Mouse (Mus musculus) heart, adult 8-10 months (tissue): Measurements from ENCODE around the gene Ubn1. TPM values are rescaled to one million over a fixed set of nuclear protein-coding genes. Genes with fewer than 3 reads are reported as not detected.
A peak's percentile ranks its signal among the peaks of the same experiment; 100 is the strongest.

Experiments
- DNase-seq: peaks from one replicate; pipeline ENCODE4 v3.0.0; 2022; ENCODE audit warnings: low spot score
- total RNA-seq, 4 experiments: library from RNA; stranded (reverse); gene quantifications; 2 replicates each; pipeline ENCODE4 v1.2.4; 2022

The Ubn1 gene
- 10 to 100 TPM; 18.6 to 25.8 (median 22.3) TPM for total RNA-seq

GRCm38 (mm10) chr16:5049774-5050234, at the start of gene Ubn1, which contains the start of gene Glyr1:
Gene Ubn1, plus strand, starts transcription at chr16:5050057.
Gene Glyr1, minus strand, starts transcription at chr16:5049863.
- peak; percentile 98 for DNase-seq

- no peak for DNase-seq
Observed at GRCm38 (mm10) chr16:5000611-5001010, 49.2 kb upstream of the Ubn1 start.

GRCm38 (mm10) chr16:5007067-5007466, 42.8 kb upstream of the Ubn1 start, which contains the start of gene Smim22:
Gene Smim22, plus strand, starts transcription at chr16:5007288.
- no peak for DNase-seq

- no peak for DNase-seq
Observed at GRCm38 (mm10) chr16:5007492-5007891, 42.4 kb upstream of the Ubn1 start.

DNA sequence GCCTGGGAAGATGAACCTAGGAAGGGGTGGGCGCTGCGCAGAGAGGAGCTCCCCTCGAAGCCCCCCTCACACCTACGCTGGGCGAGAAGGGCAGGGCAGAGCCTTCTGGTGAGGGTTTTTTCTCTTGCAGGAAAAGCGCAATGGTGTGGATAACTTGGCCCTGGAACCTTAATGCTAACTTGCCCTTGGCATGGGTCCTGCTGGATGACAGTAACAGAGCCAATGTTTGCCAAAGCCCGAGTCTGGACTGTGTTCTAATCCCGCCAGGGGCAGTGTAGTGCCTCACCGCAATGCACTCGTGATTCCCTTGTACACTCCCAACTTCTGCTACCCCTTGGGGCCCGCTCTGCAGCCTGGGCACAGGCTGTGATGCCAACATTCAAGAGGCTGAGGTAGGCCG, 41.8 kb upstream of the Ubn1 start:
- DNase-seq, result no peak

DNA sequence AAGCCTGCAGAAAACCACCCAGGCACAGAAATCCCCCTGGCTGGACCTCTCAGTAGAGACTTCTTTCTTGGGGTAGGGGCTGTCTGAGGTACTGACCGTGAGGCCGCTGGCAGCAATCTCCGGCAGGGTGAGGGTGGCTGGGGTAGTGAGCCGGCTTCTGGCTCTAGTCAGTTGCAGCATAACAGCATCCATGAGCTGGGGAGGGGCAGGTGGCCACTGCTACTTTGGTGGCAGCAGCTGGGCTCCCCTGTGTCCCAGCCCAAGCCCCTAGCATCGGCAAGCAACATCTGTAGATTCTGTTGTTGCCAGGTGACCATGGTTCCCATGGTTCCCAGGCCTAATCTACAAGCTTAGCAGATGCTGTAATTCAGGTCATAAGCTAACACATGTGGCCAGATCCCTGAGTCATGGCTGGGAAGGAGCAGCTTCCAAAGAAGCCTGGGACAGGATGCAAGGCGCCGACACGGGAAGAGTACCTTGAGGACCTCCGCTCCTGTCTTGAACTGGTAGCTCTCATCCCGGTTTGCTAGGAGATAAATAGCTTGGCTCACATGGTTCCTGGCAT, 39.4 kb upstream of the Ubn1 start:
- DNase-seq, result no peak

DNA sequence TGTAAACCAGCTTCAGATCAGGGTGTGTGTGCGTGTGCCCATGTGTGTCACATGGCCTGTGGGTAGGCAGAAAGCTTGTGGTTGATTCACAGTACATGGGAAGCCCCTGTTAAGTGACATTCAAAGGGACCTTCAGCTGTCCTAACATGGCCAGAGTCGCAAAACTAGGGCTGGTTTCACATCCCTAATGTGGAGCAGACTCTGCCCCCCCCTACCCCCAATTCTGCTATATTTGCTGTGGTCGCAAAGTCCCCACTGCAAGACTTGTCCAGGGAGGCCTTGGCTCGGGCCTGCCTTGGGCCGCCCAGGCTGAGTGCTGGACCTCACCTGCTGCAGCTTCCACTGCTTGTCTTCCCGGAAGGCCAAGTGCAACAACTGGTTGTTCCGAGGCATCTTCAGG, 38.6 kb upstream of the Ubn1 start:
- DNase-seq, result no peak

DNA sequence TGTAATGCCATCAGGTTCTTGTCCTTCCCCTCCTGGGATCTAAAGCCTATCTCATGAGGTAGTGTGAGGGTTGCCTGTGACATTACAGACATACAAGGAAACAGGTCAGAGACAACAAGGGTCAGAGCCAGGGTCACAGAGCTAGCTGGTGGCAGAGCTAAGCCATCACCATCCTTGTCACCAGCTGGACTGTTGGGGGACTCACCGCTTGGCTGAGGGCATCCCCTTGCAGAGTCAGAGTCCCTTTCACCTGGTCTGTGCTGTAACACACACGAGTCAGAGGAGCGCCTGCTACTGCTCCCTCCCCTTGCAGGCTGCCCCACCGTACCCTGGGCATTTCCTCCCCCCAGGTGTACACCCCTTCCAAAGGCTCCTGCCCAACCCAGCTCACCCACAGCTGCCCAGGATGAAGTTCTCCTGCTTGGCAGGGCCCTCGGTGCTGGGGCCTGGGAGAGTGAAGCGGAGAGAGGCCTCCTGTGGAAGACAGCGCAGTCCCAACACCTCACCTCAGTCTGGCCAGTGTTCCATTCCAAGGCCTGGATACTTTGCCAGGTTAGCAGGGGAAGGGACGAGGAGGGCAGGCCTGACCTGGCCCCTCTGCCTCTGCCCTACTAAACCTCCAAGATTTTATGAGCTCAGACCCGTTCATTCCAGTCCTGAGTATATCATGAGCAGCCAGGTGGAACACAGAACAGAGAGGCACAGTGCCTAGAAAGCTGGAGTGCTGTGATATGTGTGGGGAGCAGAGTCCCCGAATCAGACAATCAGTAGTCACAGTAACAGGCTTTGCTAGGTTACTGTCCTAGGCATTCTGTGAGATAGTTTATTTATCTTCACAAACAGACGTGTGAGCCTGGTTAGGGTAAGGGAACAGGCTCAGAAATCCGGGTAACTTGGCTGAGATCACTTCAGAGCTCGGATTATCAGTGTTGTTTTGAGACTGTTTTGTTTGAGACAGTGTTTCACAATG, 37.5 kb upstream of the Ubn1 start:
- no peak for DNase-seq

DNA sequence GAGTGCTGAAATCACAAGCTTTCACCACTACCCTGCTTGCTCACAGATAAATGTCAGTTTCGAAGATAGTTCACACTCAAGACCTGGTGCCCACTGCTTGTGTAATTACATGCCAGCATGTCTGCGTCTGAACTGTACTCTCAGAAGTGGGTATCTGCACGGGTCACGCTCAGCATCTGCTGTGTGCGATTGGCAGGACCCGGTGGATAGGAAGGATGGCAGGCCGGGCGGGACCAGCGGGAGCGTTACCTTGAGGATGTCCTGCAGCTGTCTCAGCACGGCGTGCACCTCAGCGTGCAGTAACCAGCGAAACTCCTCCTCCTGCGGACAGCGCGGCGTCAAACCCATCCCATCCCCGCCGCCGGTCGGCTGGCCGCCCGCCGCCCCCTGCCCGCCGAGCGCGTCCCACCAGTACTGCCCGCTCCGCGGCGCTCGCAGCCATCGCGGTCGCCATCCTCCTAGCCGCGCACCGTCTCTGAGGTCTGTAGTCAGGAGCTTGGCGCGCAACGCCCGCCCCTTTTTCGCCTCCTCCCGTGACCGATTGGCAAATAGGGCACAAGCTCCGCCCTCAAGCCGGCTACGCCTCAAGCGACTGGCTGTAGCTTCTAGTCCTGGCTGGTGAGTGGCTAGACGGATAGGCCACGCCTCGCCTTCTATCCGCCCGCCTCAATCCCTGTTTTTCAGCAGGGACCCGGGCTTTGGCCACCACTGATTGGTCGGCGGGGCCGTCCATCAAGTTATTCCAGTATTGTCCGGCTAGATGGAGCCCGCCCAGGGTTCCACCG, 36.6 kb upstream of the Ubn1 start, which contains the start of gene Rogdi:
TSS of gene Rogdi (minus strand) at position 500 of the 785 bp plus-strand sequence.
- peak; percentile 97 for DNase-seq

DNA sequence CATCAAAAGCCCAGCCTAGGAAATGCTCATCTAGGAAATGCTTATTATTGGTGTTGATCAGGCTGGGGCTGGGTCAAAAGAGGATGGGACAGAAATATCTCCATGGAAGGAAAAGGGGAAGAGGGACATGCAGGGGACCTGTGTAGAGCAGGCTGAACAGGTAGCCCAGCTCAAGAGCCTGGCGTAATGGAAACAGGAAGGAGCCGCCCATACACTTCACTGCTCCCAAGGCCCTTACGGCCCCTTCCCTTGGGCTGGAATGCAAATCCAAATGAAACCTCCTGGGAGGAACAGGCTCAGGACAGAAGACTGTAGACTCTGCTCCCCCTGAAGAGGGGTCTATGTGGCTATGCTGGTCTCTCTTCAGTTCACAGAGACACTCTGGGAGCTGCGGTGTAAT, 35.3 kb upstream of the Ubn1 start:
- no peak for DNase-seq

GRCm38 (mm10) chr16:5024021-5024420, 25.8 kb upstream of the Ubn1 start:
- no peak for DNase-seq

DNA sequence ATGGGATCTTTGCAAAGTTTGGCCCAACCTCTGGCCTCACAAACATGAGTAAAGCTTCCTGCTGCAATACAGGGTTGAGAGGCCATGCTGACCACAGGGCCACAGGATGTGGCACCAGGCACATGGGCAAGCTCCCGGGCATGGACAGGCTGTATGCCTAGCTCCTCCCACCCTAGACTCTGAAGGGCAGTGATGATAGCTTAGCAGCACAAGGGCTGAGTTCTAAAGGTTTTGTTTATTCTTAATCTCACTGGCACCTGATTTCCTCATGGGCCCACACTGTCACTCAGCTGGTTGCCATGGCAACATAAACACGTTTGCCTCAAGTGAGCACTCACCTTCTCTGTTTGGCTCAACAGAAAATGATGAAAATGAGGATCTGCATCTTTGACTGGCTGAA, 20.0 kb upstream of the Ubn1 start:
- DNase-seq, result no peak

- DNase-seq, result no peak
Observed at GRCm38 (mm10) chr16:5035591-5035990, 14.3 kb upstream of the Ubn1 start.

- DNase-seq, result peak; percentile 42
Observed at GRCm38 (mm10) chr16:5036649-5037234, 13.1 kb upstream of the Ubn1 start.

DNA sequence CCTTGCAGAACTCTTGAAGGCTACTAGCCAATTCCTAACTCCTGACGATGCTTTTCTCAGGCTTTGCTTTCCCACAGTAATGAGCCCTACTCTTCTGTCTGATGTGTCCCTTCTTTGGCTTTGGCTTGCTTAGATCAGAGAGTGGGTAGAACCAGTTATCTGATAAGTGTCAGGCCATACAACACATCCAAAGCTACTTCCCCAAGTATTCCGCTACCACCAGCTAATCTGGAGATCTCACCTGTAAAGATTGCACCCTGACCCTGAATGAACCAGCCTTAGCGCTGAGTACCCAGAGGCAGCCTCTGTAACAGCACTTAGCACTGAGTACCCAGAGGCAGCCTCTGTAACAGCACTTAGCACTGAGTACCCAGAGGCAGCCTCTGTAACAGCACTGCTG, 4.5 kb upstream of the Ubn1 start:
- DNase-seq, result no peak

- DNase-seq, result no peak
Observed at GRCm38 (mm10) chr16:5049182-5049773, 579 bp upstream of the Ubn1 start.

GRCm38 (mm10) chr16:5050251-5051110, 624 bp downstream of the Ubn1 start:
- DNase-seq, result peak; percentile 76

DNA sequence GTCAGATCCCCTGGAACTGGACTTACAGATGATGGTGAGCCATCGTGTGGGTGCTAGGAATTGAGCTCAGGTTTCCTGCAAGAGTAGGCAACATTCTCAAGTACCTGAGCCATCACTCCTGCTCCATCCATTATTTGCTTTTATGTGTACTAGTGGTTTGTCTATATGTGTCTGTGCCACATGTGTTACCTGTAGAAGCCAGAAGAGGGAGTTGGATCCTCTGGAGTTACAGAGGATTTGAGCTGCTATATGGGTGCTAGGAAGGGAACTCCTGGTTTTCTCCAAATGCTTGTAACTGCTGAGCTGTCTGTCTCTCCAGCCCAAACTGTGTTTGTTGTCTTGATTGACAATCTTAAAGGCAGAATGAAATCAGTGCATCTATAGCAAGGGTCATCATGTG, 8.3 kb downstream of the Ubn1 start:
- DNase-seq, result no peak

DNA sequence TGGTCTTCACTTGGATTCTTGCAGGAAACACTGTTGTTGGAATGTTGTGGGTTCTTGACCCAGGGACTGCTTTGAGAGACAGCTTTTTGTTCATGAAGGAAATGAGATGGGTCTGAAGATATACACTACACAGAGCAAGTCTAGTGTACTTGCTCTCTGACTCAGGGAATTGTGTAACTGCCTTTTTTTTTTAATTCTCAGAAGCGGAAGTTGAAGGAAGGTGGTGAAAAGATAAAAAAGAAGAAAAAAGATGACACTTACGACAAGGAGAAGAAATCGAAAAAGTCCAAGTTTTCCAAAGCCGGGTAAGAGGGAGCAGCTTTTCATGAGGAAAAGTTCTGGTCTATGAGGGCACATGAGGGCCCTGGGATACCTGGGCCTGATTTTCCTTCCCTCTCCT, 13.6 kb downstream of the Ubn1 start:
- no peak for DNase-seq

DNA sequence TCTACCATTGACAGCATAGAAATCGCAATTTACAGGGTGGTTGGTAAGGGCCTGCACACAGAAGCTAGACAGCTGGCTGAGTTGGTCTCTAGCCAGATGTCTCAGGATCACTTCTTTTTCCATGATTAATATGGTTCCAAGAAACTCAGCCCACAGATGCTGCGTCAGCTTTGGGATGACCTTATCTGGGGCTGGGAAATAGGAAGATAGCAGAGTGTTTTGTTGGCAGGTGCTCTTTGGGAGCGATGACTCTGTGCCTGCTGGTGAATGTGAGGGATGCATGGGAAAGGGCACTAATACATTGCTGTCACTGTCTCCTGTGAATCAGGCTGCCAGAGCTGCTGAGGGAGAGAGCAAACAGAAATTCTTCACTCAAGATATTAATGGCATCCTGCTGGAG, 20.5 kb downstream of the Ubn1 start:
- peak; percentile 24 for DNase-seq
